Mouse (Mus musculus) kidney, adult 2 months (tissue): ENCODE results near the gene Vmn1r128. TPM values are rescaled to one million over a fixed set of nuclear protein-coding genes. Genes with fewer than 3 reads are reported as not detected.
"Not testable (repeated sequence)": the region's sequence is repeated elsewhere in the genome, so short reads cannot be mapped to it uniquely, and the experiment has no call there.

Experiments
- DNase-seq: peaks from one replicate; pipeline ENCODE4 v3.0.0; 2021
- H3K27ac ChIP-seq: fragments of 200-500 bp; 2 replicates; pipeline ENCODE4 v1.5.1; 2012; ENCODE audit warnings: low read depth, low read length, control low read depth, inconsistent platforms; ENCODE audit not compliant: insufficient read depth
- H3K27me3 ChIP-seq: fragments of 200-500 bp; replicated peaks from 2 replicates; pipeline ENCODE4 v1.6.1; 2012; ENCODE audit warnings: mild to moderate bottlenecking, moderate library complexity, low read length, inconsistent platforms; ENCODE audit not compliant: control insufficient read depth, insufficient read depth
- H3K36me3 ChIP-seq: fragments of 200-500 bp; 2 replicates; pipeline ENCODE4 v1.6.1; 2012; ENCODE audit warnings: mild to moderate bottlenecking, moderate library complexity, low read length, inconsistent platforms; ENCODE audit not compliant: control insufficient read depth, insufficient read depth
- H3K4me1 ChIP-seq: fragments of 200-500 bp; 2 replicates; pipeline ENCODE4 v1.6.1; 2011; ENCODE audit warnings: low read length; ENCODE audit not compliant: control insufficient read depth, insufficient read depth
- H3K4me3 ChIP-seq: fragments of 200-500 bp; 2 replicates; pipeline ENCODE4 v1.5.1; 2011; ENCODE audit warnings: mild to moderate bottlenecking, low read depth, low read length, control low read depth; ENCODE audit not compliant: insufficient read depth
- WGBS: fragments of 180-500 bp; shearing (Covaris S2); methylation state at CpG from one replicate; pipeline ENCODE4 v1.1.7; 2018; 5-methylcytosine and 5-hydroxymethylcytosine counted together
- polyA plus RNA-seq: library from polyadenylated mRNA; depleted of rRNA; stranded (reverse); fragments of >200 nt; gene quantifications from 2 replicates; pipeline ENCODE4 v1.2.3, GENCODE M21; 2012; rRNA removed

Vmn1r128 gene
- not detected in 2 replicates for polyA plus RNA-seq

DNA sequence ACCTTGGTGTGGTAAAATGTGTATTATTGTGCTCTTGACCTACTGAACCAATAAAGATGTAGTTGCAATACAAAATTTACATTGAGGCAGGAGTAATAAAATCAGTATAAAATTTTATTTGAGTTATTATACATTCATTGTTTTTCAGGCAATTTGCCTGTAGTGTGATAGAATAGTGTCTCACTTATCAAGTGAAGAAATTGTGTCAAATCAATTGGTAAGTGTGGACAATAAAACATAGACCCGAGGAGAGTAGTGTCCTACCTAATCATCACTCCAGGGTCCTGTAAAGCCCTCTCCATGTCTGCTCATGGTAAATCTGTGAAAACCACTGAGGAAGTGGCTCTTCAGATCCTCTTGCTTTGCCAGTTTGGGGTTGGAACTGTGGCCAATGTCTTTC is at the start of gene Vmn1r128:
Gene Vmn1r128 (plus strand): TSS at position 301 of the 400 bp plus-strand sequence.
- not testable (repeated sequence) for H3K36me3 ChIP-seq, H3K4me3 ChIP-seq, H3K27me3 ChIP-seq, DNase-seq, H3K27ac ChIP-seq, H3K4me1 ChIP-seq
- 71% methylated on average over 1 of the region's 1 CpGs for WGBS

DNA sequence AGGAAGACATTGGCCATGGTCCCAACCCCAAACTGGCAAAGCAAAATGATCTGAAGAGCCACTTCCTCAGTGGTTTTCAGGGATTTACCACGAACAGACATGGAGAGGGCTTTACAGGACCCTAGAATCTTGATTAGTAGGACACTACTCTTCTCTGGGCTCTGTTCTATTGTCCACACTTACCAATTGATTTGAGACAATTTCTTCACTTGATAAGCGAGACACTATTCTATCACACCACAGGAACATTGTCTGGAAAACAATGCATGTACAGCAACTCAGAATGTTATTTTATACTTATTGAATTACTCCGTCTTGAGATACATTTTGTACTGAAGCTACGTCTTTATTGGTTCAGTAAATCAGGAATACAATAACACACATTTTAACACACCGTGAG is 47.8 kb upstream of the Vmn1r128 start, which contains the start of gene Vmn1r126:
Gene Vmn1r126 (minus strand): TSS at position 101 of the 400 bp plus-strand sequence.
- DNase-seq, H3K4me3 ChIP-seq, H3K36me3 ChIP-seq, H3K4me1 ChIP-seq, H3K27ac ChIP-seq, H3K27me3 ChIP-seq: not testable (repeated sequence)
- no CpG with 5 or more reads among the region's 5 CpGs for WGBS

DNA sequence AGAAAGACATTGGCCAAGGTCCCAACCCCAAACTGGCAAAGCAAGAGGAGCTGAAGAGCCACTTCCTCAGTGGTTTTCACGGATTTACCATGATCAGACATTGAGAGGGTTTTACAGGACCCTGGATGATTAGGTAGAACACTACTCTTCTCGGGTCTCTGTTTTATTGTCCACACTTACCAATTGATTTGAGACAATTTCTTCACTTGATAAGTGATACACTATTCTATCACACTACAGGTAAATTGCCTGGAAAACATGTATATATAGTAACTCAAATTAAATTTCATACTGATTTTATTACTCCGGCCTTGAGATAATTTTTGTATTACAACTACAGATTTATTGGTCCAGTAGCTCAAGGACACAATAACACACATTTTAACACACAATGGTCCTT is 29.4 kb upstream of the Vmn1r128 start, which contains the start of gene Vmn1r127:
Gene Vmn1r127 (minus strand): TSS at position 101 of the 400 bp plus-strand sequence.
- WGBS: no CpG with 5 or more reads among the region's 3 CpGs
- H3K27ac ChIP-seq, H3K27me3 ChIP-seq, H3K4me3 ChIP-seq, DNase-seq, H3K36me3 ChIP-seq, H3K4me1 ChIP-seq: not testable (repeated sequence)

DNA sequence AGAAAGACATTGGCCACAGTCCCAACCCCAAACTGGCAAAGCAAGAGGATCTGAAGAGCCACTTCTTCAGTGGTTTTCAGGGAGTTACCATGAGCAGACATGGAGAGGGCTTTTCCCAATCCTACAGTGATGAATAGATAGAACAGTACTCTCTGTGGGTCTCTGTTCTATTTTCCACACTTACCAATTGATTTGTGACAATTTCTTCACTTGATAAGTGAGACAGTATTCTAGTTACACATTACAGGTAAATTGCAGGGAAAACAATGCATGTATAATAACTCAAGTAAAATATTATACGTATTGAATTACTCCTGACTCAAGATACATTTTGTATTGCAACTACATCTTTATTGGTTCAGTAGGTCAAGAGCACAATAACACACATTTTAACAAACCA is 12.0 kb downstream of the Vmn1r128 start, which contains the start of gene Vmn1r129:
Gene Vmn1r129 (minus strand): TSS at position 101 of the 400 bp plus-strand sequence.
- WGBS: no CpG with 5 or more reads among the region's 1 CpGs
- H3K27ac ChIP-seq, H3K36me3 ChIP-seq, DNase-seq, H3K4me1 ChIP-seq, H3K27me3 ChIP-seq, H3K4me3 ChIP-seq: not testable (repeated sequence)

Other genes starting within 250 kb of the Vmn1r128 start
- gene Vmn1r122, start 215.2 kb upstream of the Vmn1r128 start, polyA plus RNA-seq: not detected in 2 replicates
- gene Vmn1r123, start 187.2 kb upstream of the Vmn1r128 start, polyA plus RNA-seq: not detected in 2 replicates
- not detected in 2 replicates for gene Gm5157, start 158.9 kb upstream of the Vmn1r128 start, polyA plus RNA-seq
- not detected in 2 replicates for gene Vmn1r124, start 88.8 kb upstream of the Vmn1r128 start, polyA plus RNA-seq
- not detected in 2 replicates for gene Vmn1r125, start 77.2 kb upstream of the Vmn1r128 start, polyA plus RNA-seq
- gene Vmn1r126, start 47.9 kb upstream of the Vmn1r128 start, polyA plus RNA-seq: not detected in 2 replicates
- not detected in 2 replicates for gene Vmn1r127, start 29.5 kb upstream of the Vmn1r128 start, polyA plus RNA-seq
- not detected in 2 replicates for gene Vmn1r129, start 11.9 kb downstream of the Vmn1r128 start, polyA plus RNA-seq
- not detected in 2 replicates for gene Gm6882, start 83.4 kb downstream of the Vmn1r128 start, polyA plus RNA-seq
- not detected in 2 replicates for gene Vmn1r130, start 162.4 kb downstream of the Vmn1r128 start, polyA plus RNA-seq
- gene Vmn1r131, start 196.7 kb downstream of the Vmn1r128 start, polyA plus RNA-seq: not detected in 2 replicates